Mouse (Mus musculus): Measurements from ENCODE around the gene Btbd19.

DNA sequence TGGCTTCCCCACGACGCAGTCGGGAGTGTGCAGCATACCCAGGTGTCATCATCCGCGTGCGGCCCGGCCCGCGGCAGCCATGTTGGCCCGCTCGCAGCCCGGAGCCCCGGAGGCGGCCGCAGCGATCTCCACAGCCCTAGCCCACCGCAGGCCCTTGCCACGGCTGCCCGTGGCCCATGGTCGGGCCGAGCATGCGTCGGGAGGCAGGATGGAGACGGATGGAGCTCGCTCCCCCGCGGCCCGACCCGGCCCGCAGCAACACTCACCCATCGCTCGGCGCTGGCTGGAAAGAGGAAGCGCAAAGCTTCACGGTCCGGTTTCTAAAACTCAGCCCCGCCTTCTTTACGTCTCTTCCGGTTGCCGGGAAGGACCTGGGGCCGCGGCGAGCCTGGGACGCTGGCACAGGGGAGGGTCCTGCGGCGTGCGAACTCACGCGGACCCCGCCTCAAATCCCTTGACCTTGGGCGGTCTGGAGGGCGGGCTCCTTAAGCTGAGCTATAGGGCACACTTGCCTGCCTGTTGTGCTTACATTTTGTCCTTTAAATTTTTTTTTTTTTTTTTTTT, 30.3 kb upstream of the Btbd19 start, which contains the start of gene Rps8:
- TF ChIP-seq CTCF (IDR thresholded peaks at IDR 0.05; ENCODE audit: extremely low read depth, insufficient read length, insufficient replicate concordance, low read depth, low read length) = no peak
- TF ChIP-seq POLR2A (IDR thresholded peaks at IDR 0.05; ENCODE audit: low read depth, low read length) = peak; percentile 90
